Mouse (Mus musculus): ENCODE measurements around the gene Dnajc3. TPM values are rescaled to one million over a fixed set of nuclear protein-coding genes. Genes with fewer than 3 reads are reported as not detected.

Dnajc3 gene
- polyA plus RNA-seq, 1 experiment from 2014 or later, result 55.5 TPM

DNA sequence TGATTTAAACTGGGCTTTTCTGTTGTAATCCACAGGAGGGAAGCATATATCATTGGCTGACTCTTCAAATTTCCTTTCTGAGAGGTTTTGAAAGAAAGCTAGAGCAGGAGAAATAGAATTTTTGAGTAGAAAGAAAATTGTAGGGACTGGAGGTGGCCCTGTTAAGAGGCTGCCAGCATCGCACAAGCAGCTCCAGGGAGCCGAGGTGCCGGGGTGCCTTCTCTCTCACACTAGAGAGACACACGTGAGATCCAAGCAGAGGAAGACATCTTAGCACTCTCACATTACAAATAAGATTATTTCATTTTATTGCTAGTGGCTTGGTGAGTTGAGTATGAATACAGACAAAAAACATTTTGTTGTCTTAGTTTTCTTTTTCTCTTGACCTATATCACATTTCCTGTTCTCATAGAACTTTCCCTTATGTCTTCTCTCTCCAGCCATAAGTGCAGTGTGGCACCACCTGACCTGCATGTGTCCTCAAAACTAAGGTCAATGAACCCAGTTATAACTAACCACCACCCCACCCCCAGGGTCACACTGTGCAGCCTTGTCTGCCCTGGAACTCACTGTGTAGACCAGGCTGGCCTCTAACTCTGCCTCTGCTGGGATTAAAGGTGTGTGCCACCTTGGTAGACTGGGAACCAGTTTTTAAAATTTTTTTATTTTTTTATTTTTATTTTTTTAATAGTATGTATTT is 3.2 kb downstream of the Dnajc3 start:
- DNase-seq (no peak), ATAC-seq (ENCODE audit: insufficient read depth) (no peak)
- Histone ChIP-seq H3K9ac (no peak overlapping the region), H3K36me3 (ENCODE audit: insufficient read depth) (0 out of 2 replicates have a peak, but pooled peaks cover 4% of the 10 kb centered on the region), H3K9me3 (ENCODE audit: low read depth, low read length) (no peaks in the 10 kb centered on the region), H3K27ac (ENCODE audit: low read depth) (no peak overlapping the region), H3K27me3 (ENCODE audit: insufficient read depth, low read length) (no peaks in the 10 kb centered on the region), H3K4me3 (ENCODE audit: low read depth, low read length) (no peak overlapping the region), H3K4me2 (no peak overlapping the region), H3K4me1 (ENCODE audit: insufficient read depth) (peaks cover 12% of the 10 kb centered on the region)
- no peak for TF ChIP-seq CTCF (IDR thresholded peaks at IDR 0.05; ENCODE audit: low read depth)
- 65% methylated on average over 4 of the region's 4 CpGs for WGBS

DNA sequence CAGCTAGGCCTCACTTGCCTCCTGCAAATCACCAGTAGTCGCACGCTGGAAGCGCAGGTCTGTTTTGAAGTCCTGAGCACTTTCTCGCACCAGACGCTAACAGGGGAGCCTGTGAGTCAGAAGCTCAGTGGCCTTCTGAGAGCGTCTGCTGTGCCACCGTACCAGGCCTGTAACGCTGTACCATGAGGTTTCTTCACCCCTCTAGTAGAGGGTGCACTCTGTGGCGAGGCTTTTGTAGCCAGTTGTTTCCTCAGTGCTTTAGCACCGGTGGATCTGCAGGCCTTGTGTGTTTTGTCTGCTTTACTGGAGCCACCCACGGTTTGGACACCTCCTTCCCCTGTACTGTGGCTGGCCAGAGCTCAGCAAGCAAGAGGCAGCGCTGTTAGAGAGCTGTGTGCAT is 4.3 kb downstream of the Dnajc3 start:
- H3K27me3 ChIP-seq (ENCODE audit: insufficient read depth, low read length), result no peaks in the 10 kb centered on the region
- H3K4me3 ChIP-seq (ENCODE audit: low read depth, low read length), result no peak overlapping the region
- 0 out of 2 replicates have a peak overlapping the region, but pooled peaks have one; percentile 18 for H3K27ac ChIP-seq (ENCODE audit: low read depth)
- no peak for DNase-seq
- peaks cover 12% of the 10 kb centered on the region for H3K4me1 ChIP-seq (ENCODE audit: insufficient read depth)
- H3K36me3 ChIP-seq (ENCODE audit: insufficient read depth), result 0 out of 2 replicates have a peak, but pooled peaks cover 4% of the 10 kb centered on the region
- no peak overlapping the region for H3K4me2 ChIP-seq
- 0 out of 2 replicates have a peak overlapping the region, but pooled peaks have one; percentile 13 for H3K9ac ChIP-seq
- 54% methylated on average over 12 of the region's 12 CpGs for WGBS
- ATAC-seq (ENCODE audit: insufficient read depth), result no peak
- no peak for TF ChIP-seq CTCF (IDR thresholded peaks at IDR 0.05; ENCODE audit: low read depth)
- no peaks in the 10 kb centered on the region for H3K9me3 ChIP-seq (ENCODE audit: low read depth, low read length)

GRCm38 (mm10) chr14:118944702-118945101 is 6.9 kb downstream of the Dnajc3 start:
- DNase-seq, result no peak

GRCm38 (mm10) chr14:118948841-118949240 is 11.1 kb downstream of the Dnajc3 start:
- Histone ChIP-seq H3K9ac (no peak overlapping the region), H3K4me2 (no peak overlapping the region), H3K4me1 (ENCODE audit: insufficient read depth) (no peaks in the 10 kb centered on the region), H3K4me3 (ENCODE audit: low read depth, low read length) (no peak overlapping the region), H3K27ac (ENCODE audit: low read depth) (no peak overlapping the region), H3K27me3 (ENCODE audit: insufficient read depth, low read length) (no peaks in the 10 kb centered on the region), H3K9me3 (ENCODE audit: low read depth, low read length) (no peaks in the 10 kb centered on the region), H3K36me3 (ENCODE audit: insufficient read depth) (peaks cover 9% of the 10 kb centered on the region; the same call in 1 of the 2 replicates)
- ATAC-seq (ENCODE audit: insufficient read depth), result no peak
- 87% methylated on average over 1 of the region's 1 CpGs for WGBS
- DNase-seq, result no peak
- TF ChIP-seq CTCF (IDR thresholded peaks at IDR 0.05; ENCODE audit: low read depth), result no peak

More at GRCm38 (mm10) chr14:118944702-118945101, 6.9 kb downstream of the Dnajc3 start:
- whole genome bisulfite sequencing, result 74% methylated on average over 2 of the region's 2 CpGs
- no peaks in the 10 kb centered on the region for H3K27me3 ChIP-seq (ENCODE audit: insufficient read depth, low read length)
- TF ChIP-seq CTCF (IDR thresholded peaks at IDR 0.05; ENCODE audit: low read depth), result no peak
- H3K4me2 ChIP-seq, result no peak overlapping the region
- H3K9ac ChIP-seq, result no peak overlapping the region
- H3K36me3 ChIP-seq (ENCODE audit: insufficient read depth), result 0 out of 2 replicates have a peak, but pooled peaks cover 4% of the 10 kb centered on the region
- ATAC-seq (ENCODE audit: insufficient read depth), result no peak
- no peaks in the 10 kb centered on the region for H3K9me3 ChIP-seq (ENCODE audit: low read depth, low read length)
- no peak overlapping the region for H3K27ac ChIP-seq (ENCODE audit: low read depth)
- H3K4me3 ChIP-seq (ENCODE audit: low read depth, low read length), result no peak overlapping the region
- peaks cover 2% of the 10 kb centered on the region for H3K4me1 ChIP-seq (ENCODE audit: insufficient read depth)

- WGBS, result 90% methylated on average over 9 of the region's 9 CpGs
- Histone ChIP-seq H3K4me1 (ENCODE audit: insufficient read depth) (no peaks in the 10 kb centered on the region), H3K27me3 (ENCODE audit: insufficient read depth, low read length) (no peaks in the 10 kb centered on the region), H3K4me2 (no peak overlapping the region), H3K27ac (ENCODE audit: low read depth) (no peak overlapping the region), H3K36me3 (ENCODE audit: insufficient read depth) (peaks cover 34% of the 10 kb centered on the region), H3K9me3 (ENCODE audit: low read depth, low read length) (no peaks in the 10 kb centered on the region), H3K4me3 (ENCODE audit: low read depth, low read length) (no peak overlapping the region), H3K9ac (no peak overlapping the region)
- no peak for DNase-seq
- no peak for TF ChIP-seq CTCF (IDR thresholded peaks at IDR 0.05; ENCODE audit: low read depth)
- ATAC-seq (ENCODE audit: insufficient read depth), result no peak
Observed at GRCm38 (mm10) chr14:118951912-118952583, 14.3 kb downstream of the Dnajc3 start.

GRCm38 (mm10) chr14:118958010-118958409 is 20.2 kb downstream of the Dnajc3 start:
- peaks cover 76% of the 10 kb centered on the region for H3K36me3 ChIP-seq (ENCODE audit: insufficient read depth)
- WGBS, result 96% methylated on average over 3 of the region's 3 CpGs

GRCm38 (mm10) chr14:118965356-118966000 is 27.7 kb downstream of the Dnajc3 start:
- 90% methylated on average over 4 of the region's 4 CpGs for WGBS
- H3K4me3 ChIP-seq (ENCODE audit: low read depth, low read length), result no peak overlapping the region
- no peak for TF ChIP-seq CTCF (IDR thresholded peaks at IDR 0.05; ENCODE audit: low read depth)
- no peaks in the 10 kb centered on the region for H3K9me3 ChIP-seq (ENCODE audit: low read depth, low read length)
- H3K27ac ChIP-seq (ENCODE audit: low read depth), result no peak overlapping the region
- ATAC-seq (ENCODE audit: insufficient read depth) (no peak), DNase-seq (no peak)
- H3K4me2 ChIP-seq, result no peak overlapping the region
- peaks cover 54% of the 10 kb centered on the region for H3K36me3 ChIP-seq (ENCODE audit: insufficient read depth)
- H3K4me1 ChIP-seq (ENCODE audit: insufficient read depth), result no peaks in the 10 kb centered on the region
- no peaks in the 10 kb centered on the region for H3K27me3 ChIP-seq (ENCODE audit: insufficient read depth, low read length)
- H3K9ac ChIP-seq, result no peak overlapping the region

More at GRCm38 (mm10) chr14:118958010-118958409, 20.2 kb downstream of the Dnajc3 start:
- Histone ChIP-seq H3K4me1 (ENCODE audit: insufficient read depth) (no peaks in the 10 kb centered on the region), H3K4me2 (no peak overlapping the region), H3K4me3 (ENCODE audit: low read depth, low read length) (no peak overlapping the region), H3K27me3 (ENCODE audit: insufficient read depth, low read length) (no peaks in the 10 kb centered on the region), H3K27ac (ENCODE audit: low read depth) (no peak overlapping the region), H3K9ac (no peak overlapping the region), H3K9me3 (ENCODE audit: low read depth, low read length) (no peaks in the 10 kb centered on the region)
- TF ChIP-seq CTCF (IDR thresholded peaks at IDR 0.05; ENCODE audit: low read depth), result no peak
- no peak for DNase-seq
- no peak for ATAC-seq (ENCODE audit: insufficient read depth)
